Mouse (Mus musculus): ENCODE data around the gene Dtnb. TPM values are rescaled to one million over a fixed set of nuclear protein-coding genes. Genes with fewer than 3 reads are reported as not detected.
"Not testable (repeated sequence)": the region's sequence is repeated elsewhere in the genome, so short reads cannot be mapped to it uniquely, and the experiment has no call there.

Gene Dtnb
- total RNA-seq (2015) (12.4 and 16.1 TPM in 2 replicates), total RNA-seq (2017) (12.6 and 16.1 TPM in 2 replicates)

DNA sequence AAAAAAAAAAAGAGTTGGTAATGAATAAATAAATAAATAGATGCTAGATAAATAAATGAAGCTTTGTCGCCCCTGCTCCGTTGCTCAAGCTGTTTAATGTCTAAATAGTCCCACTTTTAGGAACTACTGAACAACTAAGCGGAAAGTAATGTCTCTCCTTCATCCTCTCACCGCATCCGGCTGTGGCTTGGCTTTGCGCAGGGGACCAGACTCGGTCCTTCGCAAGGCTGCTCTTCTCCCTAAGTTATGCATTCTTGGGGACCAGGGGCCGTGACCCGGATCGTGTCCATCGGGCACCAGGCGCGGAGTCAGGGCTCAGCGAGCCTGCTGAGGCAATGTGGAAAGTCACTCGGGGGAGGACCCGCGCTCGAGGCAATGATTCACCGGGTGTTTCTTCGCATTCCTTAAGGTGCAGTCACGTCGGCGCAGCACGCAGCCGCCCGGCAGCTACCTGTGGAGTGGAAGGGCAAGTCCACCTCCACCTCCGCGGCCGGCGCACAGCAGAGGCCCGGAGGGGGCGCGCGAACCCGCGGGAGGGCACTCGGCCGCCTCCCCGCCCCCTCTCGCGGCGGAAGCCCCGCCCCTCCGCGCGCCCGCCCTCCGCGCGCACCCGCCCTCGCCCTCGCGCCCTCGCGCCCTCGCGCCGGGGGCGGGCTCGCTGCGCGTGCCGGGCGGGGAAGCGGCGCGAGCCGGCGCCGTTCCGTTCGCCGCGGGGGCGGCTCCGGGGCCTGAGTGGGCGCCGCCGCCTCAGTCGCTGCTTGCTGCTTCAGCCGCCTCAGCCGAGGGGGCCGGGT is at the start of gene Dtnb:
Gene Dtnb (plus strand): TSS at position 595 of the 794 bp plus-strand sequence.
- peak; percentile 67 for ATAC-seq (replicated peaks; ENCODE audit: poor library complexity)

DNA sequence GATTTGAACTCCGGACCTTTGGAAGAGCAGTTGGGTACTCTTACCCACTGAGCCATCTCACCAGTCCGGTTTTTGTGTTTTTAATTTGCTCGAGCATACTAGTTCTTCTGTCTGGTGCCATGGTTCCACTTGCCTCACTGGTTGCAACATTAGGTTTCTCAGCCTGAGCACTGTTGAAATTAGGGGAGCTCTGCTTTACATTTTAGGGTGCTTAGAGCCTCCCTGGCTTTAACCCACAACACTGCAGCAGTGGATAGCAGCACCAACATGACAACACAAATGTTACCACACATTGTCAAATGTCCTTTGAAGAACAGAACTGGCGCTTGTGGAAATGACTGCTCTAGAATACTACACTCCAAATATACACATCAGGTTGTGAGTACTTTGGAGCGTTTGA is 46.6 kb upstream of the Dtnb start:
- ATAC-seq (replicated peaks; ENCODE audit: poor library complexity): peak; percentile 37

GRCm38 (mm10) chr12:3535446-3535845 is 36.7 kb upstream of the Dtnb start:
- ATAC-seq (replicated peaks; ENCODE audit: poor library complexity): not testable (repeated sequence)

- ATAC-seq (replicated peaks; ENCODE audit: poor library complexity): no peak; the same call in 1 of the 2 replicates
These were observed 34.6 kb upstream of the Dtnb start for GRCm38 (mm10) chr12:3537616-3538015.

DNA sequence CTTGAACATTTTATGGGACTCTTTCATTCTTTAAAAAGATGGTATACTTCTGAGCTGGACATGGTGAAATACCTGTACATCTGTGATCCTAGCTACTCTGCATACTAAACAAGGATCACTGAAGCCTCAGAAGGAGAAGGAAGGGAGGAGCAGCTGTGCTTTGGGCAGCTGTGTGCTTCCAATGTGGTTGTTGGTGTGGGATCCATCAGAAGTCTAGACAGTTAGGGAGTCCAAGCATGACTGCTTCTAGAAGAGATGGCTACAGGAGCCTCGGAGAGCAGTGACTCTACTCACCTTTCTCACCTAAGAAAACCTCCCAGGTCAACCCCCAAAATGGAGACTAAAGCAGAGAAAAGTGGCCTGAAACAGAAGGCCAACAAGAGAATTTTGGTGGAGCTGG is 34.1 kb upstream of the Dtnb start:
- no peak for ATAC-seq (replicated peaks; ENCODE audit: poor library complexity)

- no peak for ATAC-seq (replicated peaks; ENCODE audit: poor library complexity)
These were observed 32.6 kb upstream of the Dtnb start for GRCm38 (mm10) chr12:3539605-3540004.

GRCm38 (mm10) chr12:3540871-3541270 is 31.3 kb upstream of the Dtnb start:
- no peak for ATAC-seq (replicated peaks; ENCODE audit: poor library complexity)

DNA sequence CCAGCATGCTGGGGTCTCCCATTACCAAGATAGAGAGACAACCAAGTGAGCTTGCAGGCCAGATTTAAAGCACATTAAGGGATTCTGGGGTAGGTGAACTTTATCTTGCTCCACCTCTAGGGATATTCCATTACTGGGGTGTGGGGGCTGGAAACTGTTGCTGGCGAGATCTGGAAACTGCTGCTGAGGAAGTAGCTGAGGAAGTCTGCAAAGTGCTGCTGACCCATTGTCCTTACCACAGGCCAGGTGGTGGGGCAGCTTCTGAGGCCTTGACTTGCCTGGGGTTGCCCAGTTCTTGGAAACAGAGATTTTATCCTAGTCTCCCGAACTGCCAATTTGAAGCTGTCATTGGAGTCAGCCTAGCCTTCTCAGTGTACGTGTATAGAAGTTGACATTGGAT is 26.7 kb upstream of the Dtnb start:
- no peak; the same call in 1 of the 2 replicates for ATAC-seq (replicated peaks; ENCODE audit: poor library complexity)

GRCm38 (mm10) chr12:3546121-3546658 is 26.0 kb upstream of the Dtnb start:
- ATAC-seq (replicated peaks; ENCODE audit: poor library complexity): no peak

DNA sequence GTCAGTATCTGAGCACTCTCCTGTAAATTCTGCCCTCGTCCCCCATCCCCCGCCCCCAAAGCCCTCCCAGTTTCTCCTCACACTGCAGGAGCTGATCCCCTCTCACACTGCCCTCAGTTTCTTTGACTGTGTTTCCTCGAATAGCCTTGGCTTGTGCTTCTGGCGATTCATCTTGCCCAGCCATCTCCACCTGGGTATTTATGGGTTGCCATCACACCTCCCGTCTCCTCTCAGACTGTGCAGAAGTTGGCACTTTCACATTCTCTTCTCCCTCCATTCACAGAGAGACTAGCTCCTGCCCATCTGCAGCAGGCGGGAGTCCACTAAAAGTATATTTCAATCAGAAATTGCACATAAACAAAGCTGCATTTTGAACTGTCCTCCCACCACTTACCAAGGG is 25.4 kb upstream of the Dtnb start:
- no peak for ATAC-seq (replicated peaks; ENCODE audit: poor library complexity)

GRCm38 (mm10) chr12:3547506-3547905 is 24.7 kb upstream of the Dtnb start:
- ATAC-seq (replicated peaks; ENCODE audit: poor library complexity): no peak

DNA sequence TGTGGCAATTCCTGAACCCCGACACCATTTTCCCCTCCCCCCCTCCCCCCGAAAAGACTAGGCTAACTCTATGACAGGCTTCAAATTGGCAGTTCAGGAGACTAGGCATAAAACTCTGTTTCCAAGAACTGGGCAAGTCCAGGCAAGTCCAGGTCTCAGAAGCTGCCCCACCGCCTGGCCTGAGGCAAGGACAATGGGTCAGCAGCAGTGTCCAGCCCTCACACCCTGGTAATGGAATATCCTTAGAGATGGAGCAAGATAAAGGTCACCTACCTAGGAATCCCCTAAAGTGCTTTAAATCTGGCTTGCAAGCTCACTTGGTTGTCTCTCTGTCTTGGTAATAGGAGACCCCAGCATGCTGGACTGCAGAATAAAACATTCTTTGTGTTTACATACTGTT is 24.3 kb upstream of the Dtnb start:
- no peak for ATAC-seq (replicated peaks; ENCODE audit: poor library complexity)

GRCm38 (mm10) chr12:3548582-3549211 is 23.5 kb upstream of the Dtnb start:
- ATAC-seq (replicated peaks; ENCODE audit: poor library complexity): peak; percentile 44; the same call in 1 of the 2 replicates

DNA sequence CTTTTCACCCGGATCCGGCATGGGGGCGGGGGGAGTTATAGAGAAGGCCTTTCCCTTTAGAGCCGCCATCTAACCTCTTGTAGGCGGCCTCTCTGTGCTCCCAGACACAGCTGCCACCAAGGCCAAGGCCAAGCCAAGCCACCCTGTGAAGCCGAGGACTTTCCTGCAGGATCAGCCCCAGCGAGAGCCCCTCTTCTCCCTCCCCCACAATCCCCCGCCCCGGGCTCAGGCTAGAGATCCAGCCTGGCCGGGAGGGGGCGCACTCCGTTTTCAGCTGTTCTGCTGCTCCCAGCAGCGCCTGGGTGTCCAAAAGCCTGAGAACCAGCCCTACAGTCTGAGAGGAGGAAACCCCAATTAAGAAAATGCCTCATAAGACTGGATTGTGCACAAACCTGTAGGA is 21.9 kb upstream of the Dtnb start:
- ATAC-seq (replicated peaks; ENCODE audit: poor library complexity): 0 out of 2 replicates have a peak, but pooled peaks have one; percentile 39

GRCm38 (mm10) chr12:3557414-3558319 is 14.5 kb upstream of the Dtnb start:
- ATAC-seq (replicated peaks; ENCODE audit: poor library complexity): no peak

DNA sequence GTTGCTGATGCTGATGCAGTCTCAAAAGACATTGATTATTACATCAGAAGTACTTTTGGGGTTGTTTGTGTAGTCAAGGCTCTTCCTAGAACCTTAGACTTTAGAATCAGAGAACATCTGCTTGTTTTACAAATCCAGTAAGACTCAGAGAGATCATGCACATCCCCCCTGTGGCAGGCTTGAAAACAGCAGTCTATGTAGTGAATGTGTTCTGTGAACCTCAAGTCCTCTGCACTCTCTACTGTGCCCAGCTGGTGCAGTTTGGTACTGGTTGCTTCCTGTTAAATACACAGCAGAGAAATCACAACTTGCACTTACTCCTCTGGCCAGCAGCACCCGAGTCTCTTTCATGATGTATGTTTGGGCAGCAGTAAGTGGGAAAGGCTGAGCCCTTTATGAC is 11.6 kb upstream of the Dtnb start:
- peak; percentile 97 for ATAC-seq (replicated peaks; ENCODE audit: poor library complexity)

DNA sequence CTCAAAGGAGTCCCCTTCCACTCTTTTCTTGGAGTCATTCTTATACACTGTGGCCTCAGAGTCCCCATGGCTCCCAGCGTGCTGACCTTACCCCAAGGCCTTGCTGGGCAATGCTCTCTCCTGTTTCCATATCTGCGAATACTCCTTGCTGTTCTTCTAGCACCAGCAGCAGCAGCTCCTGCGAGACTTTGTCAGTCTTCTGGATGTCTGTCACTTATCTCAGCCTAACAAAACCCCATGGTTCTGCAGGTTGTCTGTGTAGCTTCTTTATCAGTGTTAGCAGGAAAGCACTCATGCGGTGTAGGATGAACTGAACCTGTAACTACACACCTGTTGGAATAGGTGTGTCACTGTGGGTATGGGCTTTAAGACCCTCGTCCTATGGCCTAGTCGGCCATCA is 11.1 kb upstream of the Dtnb start:
- ATAC-seq (replicated peaks; ENCODE audit: poor library complexity): peak; percentile 69

DNA sequence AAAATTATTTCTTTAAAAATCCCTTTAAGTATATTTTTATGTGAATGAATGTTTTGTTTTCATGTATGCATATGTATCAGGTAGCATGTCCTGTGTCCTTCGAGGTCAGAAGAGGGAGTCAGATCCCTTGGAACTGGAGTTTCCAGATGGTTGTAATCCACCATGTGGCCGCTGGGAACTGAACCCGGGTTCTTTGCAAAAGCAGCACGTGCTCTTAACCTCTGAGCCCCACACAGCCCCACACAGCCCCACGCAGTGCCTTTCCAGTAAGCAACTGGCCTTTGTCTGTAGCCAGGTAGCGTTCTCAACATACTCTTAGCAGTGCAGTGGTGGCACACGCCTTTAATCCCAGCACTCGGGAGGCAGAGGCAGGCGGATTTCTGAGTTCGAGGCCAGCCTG is 9.4 kb upstream of the Dtnb start:
- ATAC-seq (replicated peaks; ENCODE audit: poor library complexity): no peak

DNA sequence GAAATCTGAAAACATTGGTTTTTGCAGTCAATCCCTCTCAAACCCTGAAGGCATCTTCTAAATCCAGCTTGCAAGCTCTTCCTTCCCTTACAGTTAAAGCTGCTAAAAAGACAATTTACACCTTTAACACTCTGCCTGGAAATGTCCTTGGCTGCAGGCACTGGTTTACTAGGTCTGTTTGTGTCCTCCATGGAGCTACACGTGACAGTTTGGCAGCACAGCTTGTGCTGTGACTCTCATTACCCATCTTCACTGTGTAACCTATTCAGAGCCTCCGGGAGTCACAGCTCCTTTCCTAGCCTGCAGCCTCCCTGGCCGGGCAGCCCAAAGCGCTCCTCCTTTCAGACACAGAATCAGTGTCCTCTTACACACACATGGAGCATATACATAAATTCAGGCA is 8.5 kb upstream of the Dtnb start:
- no peak for ATAC-seq (replicated peaks; ENCODE audit: poor library complexity)

GRCm38 (mm10) chr12:3568461-3568991 is 3.7 kb upstream of the Dtnb start:
- ATAC-seq (replicated peaks; ENCODE audit: poor library complexity): peak; percentile 26; the same call in 1 of the 2 replicates
